Mouse (Mus musculus) cerebellum, postnatal 10 days (tissue): ENCODE results near the gene Dll1.

Experiments
- DNase-seq, 2 experiments: peaks; one replicate each; pipeline ENCODE4 v3.0.0; 2021; ENCODE audit warnings: mixed read lengths in 2 of 2

Gene Dll1

GRCm38 (mm10) chr17:15325976-15326842 is 50.5 kb downstream of the Dll1 start:
- no peak for DNase-seq

DNA sequence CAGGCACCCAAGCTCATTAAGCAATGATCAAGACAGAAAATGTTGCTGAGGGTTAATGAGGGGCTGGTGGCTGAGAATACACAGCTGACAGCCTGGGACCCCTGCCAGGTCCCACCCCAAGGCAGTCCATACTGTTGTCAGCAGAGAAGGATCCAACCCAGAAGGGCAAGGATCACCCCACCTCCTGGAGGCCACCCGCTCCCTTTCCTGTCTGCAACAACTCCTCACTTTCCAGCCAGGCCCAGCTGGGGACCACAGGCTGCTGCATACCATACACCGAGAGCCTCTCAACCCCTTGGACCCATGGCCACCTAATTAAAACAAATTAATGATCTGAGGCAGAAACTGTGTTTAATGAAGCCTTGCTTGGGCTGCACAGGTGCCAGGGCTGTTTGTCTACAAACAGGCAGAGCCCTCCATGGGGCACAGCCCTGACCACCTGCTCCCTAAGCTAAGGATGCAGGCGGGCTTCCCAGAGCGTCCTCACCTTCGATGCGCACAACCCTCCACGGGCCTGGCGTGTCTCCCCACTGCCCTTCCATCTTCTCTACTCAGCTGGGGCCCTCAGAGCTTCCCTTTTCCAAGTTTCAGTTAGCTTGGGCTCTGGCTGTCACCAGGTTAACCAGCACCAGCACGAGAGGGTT is 53.4 kb downstream of the Dll1 start:
- DNase-seq, result peak; percentile 65 to 80
